Mouse (Mus musculus) layer of hippocampus, adult 8-10 months (tissue): Measurements from ENCODE around the gene Rnf111. TPM values are rescaled to one million over a fixed set of nuclear protein-coding genes. Genes with fewer than 3 reads are reported as not detected.
"Not testable (repeated sequence)": the region's sequence is repeated elsewhere in the genome, so short reads cannot be mapped to it uniquely, and the experiment has no call there.

Experiments used
- DNase-seq, 2 experiments: peaks; one replicate each; pipeline ENCODE4 v3.0.0; 2022; ENCODE audit warnings: low spot score in 2 of 2
- total RNA-seq, 4 experiments: library from RNA; stranded (reverse); gene quantifications; 2 replicates each; pipeline ENCODE4 v1.2.4; 2022

Gene Rnf111
- total RNA-seq, 4 experiments from 2014 or later: 39.2 to 46.8 (median 40.2) TPM

DNA sequence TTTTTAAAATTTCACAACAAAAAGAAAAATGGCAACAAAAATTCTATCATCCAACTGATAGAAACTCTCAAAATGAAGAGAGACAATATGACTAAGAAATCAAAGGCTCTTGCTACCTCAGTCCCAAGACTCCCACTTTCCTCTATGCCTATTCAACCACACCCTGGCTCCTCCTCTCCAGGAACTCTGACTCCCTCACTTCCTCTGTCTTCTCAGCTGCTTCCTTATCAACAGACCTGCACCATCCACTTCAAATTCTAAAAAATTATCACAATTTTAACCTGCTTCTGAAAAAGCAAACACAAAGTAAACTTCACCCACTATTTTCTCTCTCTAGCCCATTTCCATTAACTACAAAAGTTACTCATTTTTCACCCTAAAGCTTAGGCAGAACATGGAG is 6.5 kb downstream of the Rnf111 start:
- no peak for DNase-seq

DNA sequence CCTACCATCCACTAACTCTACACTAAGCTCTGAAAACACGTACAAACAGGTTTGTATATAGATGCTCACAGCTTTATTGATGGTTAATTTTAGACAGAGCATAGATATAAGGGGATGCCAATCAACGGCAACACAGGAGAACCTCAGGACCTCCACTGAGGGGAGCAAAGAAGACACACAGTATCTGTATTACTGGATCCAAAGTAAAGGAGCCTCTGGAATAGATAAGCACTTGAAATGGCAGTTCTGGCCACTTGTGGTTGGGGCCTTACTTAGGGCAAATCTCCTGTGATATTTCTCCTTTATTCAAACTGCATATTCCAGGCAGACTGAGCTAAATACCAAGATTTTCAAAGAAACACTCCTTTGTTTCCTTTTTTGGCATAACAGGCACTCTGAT is 10.5 kb downstream of the Rnf111 start:
- DNase-seq: no peak

DNA sequence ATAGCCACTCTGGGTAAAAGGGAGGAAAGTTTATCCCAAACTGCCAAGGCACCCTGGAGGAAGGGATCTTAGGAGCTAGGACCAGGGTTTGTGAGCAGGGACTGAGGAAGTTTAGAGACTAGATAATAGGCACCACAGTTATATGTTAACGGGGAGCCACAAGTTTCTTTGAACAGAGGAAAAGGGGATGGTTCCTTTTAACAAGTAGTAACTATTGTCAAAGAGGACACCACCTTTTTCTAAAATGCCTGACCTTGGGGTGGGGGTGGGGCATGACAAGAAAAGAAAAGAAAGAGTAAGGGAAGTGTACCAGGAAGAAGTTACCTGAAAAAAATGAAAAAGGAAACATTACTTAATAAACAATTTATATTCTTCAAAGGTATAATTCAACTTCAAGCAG is 12.3 kb downstream of the Rnf111 start:
- DNase-seq: no peak

DNA sequence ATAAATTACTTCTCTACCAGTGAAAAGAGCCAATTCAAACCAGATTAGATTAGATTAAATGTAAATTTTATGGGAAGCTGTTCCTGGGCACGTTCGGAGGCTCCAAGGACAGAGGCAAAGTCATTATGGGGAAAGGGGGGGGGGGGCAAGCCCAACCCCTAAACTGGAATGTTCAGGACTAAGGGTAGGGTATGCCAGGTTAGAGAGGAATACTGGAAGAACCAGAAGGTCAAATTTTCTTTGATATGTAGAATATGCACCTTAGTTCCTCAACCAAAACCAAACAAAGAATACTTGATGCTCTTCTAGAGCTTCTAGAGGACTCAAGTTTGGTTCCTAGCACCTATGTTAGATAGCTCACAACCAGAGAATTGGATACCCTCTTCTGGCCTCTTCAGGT is 16.1 kb downstream of the Rnf111 start:
- no peak for DNase-seq

DNA sequence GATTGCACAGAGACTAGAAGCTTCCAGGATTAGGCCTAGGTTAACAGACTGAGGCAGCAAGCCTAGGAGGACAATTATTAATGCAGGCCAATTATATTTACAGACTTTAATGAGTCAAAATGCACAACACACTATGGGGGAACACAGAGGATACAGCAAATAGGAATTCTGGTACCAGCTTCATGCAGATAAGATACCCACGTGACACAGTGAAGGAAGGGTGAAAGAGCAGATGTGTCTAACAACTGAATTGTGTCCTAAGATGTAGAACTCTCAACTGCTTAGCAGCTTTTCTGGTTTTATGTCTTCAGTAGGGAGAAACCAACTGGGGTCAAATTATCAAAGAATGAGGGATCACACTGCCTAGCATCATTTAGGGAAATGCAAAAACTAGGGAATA is 17.7 kb downstream of the Rnf111 start:
- DNase-seq: no peak

DNA sequence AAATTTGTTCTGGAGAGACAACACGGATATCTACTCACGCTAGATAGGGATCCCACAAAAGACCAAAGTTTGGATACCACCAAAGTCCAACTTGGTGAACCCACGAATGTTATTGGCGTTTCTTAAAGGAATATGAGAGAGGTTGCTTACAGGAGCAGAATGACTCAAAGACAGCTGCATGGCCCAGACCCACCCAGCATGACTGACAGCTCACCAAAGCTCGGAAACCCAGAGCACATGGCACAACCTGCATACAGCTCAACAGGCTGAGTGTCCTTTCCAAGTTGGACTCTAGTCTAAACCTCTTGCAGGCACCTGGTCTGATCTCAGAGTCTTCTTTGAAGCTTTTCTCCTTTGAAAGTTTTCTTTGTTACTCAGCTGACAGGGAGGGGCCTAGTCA is 20.0 kb downstream of the Rnf111 start:
- DNase-seq: no peak

DNA sequence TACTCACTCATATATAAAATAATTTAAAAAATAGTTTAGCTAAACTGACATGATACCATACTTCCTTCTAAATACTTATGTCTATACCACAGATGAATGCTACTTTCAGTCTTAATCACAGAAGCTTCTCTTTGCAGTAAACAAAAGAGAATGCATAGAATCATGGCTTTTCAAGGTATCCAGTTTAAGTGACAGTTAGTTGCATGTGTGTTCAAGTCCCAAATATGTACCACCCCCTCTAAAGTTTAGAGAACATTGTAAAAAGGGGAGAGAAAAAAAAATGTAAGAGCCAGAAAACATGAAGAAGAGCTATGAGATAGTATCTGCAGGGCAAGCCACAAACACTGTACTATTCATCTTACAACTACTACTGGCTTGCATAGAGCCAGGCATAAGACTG is 21.7 kb downstream of the Rnf111 start:
- no peak for DNase-seq

DNA sequence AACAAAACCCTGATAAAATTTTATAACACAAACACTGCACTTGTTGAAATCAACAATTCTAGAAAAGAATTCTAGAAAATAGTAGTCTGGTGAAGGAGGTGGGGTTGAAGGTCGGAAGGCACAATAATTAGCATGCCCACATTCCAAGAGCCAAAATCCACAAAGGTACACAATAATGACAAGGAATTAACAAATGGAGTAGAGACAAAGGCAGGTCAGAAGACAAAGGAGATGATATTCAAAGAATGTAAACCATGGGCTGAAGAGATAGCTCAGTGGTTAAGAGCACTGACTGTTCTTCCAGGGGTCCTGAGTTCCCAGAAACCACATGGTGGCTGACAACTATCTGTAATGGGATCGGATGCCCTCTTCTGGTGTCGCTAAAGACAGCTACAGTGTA is 26.3 kb downstream of the Rnf111 start:
- no peak for DNase-seq

DNA sequence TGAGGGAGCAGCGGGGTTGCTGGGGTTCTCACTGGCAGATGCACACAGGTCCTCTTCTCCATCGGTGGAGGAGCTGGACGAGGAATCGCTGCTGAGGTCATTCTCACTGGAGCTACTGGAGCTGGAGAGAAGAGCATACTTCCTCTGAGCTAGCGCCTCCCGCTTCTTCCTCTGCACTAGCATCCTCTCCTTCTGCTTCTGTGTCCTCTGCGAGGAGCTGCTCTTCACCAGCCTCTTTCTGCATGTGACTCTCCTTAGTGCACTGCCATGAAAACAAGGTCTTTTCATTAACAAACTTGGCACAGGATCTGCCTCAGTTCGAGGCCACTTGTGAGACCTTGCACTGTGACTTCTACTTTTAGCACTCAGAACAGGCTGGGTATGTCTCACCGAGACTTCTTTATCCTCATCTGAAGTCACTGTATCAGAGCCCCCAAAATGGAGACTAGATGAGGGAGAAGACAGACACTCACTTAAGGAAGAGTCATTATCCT is 27.7 kb downstream of the Rnf111 start:
- no peak for DNase-seq

DNA sequence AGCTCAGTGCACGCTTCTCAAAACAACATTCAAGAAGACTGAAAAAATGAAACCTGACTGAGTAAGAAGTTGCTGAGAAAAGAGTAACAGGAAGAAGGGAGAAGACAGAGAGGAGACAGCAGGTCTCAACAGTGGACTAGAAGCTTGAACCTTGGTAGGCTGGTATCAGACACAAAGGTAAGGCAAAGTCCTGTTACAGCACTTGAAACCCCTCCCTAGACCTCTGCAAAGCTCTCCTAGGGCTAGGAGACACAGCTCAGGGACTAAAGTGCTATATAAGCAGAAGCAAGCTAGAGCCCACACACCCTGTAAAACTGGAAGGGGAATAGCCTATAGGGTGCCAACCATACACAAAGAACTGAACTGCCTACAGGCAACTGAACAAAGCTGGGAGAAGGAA is 30.1 kb downstream of the Rnf111 start:
- no peak for DNase-seq

DNA sequence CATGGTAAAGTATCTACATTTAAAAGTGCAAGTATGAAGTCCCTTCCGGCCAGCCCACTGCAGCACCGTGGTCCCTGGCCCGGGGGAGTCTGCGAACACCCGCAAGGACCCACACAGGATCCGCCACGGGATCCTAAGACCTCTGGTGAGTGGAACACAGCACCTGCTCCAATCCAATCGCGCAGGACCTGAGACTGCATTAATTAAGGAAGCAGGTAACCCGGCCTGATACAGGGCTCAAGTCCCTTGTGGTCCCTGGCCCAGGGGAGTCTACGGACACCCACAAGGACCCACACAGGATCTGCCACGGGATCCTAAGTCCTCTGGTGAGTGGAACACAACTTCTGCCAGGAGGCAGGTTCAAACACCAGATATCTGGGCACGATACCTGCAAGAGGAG is 40.4 kb downstream of the Rnf111 start:
- DNase-seq: not testable (repeated sequence)

DNA sequence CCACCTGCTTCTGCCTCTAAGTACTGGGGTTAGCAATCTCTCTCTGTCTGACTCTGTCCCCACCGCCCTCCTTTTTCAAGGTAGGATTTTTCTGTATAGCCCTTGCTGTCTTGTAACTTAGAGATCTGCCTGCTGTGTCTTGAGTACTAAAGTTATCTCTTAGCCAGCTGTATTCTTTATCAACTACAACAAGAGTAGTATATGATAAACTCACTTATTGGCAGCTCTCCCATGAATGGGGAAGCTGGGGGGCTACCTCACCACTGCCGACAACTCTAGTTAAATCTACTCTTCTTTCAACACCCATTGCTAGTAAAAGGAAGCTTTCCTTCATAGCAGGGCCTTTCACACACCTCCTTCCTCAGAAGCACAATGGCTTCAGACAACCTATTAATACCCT is 51.2 kb downstream of the Rnf111 start:
- no peak for DNase-seq

DNA sequence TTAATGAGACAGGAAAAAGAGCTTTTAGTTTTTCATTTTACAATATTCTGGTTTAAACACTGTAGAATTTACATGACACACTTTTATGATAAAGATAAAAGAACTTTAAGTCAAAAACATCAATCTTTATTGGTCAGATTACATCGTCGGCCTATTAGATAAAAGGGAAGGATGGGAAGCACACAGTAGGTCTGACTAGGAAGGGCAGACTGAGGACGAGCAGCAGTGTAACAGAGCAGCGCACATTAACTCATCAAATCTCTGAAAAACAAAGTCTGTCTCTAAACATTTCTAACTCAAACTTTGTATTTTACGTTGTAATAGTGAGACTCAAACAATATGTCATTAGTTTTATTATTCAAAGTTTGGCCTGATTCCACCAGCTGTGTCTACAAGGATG is 54.5 kb downstream of the Rnf111 start:
- DNase-seq: no peak

DNA sequence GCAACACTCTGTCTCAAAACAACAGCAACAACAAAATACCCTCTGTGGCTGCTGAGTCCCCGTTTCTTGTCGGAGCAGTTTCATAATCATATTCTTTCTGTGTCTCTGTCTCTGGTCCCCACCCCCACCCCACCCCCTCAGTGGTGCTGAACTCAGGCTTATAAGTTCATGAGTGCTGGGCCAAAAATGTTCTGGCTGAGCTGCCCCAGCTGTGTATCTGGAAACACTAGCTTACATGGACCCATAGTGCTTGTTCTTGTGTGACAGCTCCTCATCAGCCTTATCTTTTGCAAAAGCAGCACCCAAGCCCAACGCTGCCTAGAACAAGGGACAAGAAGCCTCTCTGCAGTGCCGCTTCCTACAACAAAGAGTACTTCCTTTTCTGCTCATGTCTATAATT is 63.6 kb downstream of the Rnf111 start:
- no peak for DNase-seq

DNA sequence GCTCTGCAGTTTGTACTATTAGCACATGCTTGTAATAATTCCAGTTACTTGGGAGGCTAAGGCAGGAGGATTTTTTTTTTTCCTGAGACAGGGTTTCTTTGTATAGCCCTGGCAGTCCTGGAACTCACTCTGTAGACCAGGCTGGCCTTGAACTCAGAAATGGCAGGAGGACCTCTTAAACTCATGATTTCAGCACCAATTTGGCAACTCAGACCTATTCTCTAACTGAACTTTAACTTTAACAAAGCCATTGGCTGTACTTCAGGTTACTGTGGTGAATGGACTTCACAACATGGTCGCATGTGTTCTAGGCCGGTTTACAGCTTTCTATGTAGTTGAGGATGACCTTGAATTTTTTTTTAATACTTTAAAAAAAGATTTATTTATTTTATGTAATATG is 80.9 kb downstream of the Rnf111 start:
- DNase-seq: no peak

DNA sequence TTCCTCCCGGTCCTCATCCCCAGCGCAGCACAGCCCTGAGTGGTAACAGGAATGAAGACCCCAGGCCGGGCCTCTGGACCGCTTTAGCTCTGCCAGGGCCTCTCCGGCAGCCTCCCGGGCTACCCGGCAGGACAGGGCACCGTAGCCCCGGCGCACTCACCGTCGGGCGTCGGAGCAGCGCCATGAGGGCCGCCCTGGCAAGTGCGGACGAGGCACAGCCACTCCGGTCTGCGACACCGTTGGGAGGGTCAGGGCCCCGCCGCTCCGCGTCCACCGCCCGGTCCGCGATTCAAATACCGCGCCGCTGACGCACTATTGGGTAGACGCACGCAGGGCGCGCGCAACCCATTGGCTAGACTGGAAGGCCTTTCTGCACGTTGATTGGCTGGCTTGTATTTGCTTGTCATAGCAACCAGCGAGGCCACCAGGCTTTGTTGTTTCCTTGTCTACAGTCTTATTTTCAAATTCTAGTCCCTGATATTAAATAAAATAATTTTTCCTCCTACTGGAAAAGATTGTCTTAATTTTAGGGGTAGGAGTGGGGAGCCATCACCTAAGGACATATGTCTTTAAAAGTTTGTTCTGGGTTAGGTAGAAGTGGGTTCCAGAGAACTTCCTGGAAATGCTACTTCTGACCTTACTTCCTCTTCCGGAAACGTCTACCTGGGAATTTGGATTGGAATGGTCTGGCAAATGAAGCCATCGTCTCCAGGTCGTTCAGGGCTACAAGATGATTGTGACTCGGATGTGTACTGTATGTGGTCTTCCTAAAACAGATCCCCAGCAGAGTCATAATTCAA is 82.1 kb downstream of the Rnf111 start, which contains the start of gene Ccnb2:
Ccnb2 (minus strand) TSS at position 291 of the 800 bp plus-strand sequence.
- DNase-seq: peak; percentile 81 to 83

DNA sequence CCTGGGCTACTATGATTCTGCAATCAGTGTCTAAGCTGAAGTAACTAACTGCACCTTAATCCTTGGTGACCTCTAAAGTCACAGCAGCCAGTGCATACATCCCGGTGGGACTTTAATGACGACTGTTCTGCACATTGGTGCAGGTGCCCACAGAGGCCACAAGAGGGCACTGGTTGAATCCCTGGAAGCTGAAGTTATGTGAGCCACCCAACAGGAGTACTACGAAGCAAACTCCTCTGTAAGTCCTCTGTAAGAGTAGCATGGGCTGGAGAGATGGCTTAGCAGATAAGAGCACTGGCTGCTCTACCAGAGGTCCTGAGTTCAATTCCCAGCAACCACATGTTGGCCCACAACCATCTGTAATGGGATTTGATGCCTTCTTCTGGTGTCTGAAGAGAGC is 87.1 kb downstream of the Rnf111 start:
- no peak for DNase-seq

DNA sequence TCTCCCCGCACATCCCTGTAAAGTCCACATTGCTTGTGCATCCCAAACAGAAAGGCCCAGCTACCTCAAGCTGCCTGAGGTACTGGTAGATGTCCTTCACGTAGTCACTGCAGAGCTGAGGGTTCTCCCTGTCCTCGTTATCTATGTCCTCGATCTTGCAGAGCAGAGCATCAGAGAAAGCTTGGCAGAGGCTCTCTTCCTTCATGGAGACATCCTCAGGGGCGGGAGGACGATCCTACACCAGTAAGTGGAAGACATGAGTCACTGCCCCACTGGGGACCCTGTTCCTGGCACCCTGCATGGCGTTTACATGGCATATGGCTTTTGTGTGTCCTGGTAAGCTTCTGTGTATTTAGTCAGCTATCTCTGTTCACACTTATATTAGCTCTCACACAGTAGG is 90.5 kb downstream of the Rnf111 start:
- DNase-seq: no peak

DNA sequence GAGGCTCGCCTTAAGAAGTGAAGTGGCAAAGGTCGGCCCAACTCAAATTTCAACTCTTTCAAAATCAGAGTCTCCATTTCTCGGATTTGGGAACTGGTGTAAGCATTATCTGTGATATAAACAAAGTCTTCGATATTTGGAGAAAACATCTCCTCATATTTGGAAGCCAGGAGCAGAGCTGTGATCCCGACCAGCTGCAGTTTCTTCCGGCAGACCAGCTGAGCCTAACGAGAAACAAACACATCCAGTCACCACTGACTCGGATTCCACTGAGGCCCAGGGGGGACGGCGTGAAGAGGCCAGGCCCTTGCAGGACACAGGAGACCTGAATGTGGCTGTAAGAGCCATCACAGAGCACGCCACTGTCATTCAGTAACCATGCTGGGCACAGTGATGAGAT is 92.9 kb downstream of the Rnf111 start:
- DNase-seq: no peak

DNA sequence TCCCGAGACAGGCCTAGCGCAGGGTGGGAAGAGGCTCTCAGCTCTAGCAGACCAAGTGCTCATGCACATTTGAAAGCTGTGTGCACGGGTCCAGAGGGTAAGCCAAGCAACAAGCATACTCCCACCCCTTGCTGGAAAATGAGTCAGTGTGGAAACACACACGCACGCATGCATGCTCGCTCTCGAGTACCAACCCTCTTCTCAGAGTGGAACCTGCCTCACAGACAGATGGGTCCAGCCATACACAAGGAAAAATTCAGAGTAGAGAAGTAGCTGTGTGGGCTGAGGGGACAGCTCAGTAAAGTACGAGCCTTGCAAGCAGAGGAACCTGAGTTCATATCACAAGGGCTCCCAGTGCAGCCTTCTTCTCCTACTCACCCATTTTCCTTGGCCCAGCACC is 93.8 kb downstream of the Rnf111 start:
- no peak for DNase-seq

DNA sequence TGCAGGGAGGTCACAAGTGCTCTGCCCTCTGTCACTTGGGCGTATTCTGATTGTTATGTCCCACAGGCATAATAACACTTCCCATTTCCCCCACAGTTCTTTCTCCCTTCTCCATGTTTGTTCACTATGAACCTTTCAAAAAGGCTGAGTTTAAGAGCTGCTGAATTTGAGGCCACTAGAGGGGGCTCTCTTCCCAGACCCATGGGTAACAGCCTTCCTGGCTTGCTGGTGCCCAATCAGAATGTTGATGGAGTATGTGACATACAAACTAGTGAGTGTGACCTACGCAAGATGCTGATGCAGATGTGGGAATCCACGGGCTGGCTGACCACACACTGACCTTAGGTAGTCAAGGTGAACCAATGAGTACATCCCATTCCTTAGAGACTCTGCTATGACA is 94.7 kb downstream of the Rnf111 start:
- DNase-seq: no peak

DNA sequence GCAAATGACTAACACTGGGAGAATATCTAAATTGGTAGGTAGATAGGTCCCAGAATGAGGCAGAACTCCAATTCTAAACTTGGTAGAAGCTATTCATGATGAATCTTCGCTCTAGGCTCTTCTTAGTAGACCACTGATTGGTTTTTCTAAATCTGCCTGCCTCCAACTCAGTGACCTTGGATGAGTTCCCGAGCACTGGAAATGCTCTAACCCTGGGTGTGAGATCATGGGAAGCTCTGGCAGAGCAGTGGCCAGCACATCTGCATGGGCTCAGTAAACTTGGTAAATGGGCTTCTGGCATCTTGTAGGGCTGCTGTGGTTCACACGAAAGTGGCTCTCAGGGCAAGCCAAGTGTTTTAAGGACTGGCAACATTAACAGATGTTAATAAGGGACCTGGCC is 96.9 kb downstream of the Rnf111 start:
- no peak for DNase-seq

DNA sequence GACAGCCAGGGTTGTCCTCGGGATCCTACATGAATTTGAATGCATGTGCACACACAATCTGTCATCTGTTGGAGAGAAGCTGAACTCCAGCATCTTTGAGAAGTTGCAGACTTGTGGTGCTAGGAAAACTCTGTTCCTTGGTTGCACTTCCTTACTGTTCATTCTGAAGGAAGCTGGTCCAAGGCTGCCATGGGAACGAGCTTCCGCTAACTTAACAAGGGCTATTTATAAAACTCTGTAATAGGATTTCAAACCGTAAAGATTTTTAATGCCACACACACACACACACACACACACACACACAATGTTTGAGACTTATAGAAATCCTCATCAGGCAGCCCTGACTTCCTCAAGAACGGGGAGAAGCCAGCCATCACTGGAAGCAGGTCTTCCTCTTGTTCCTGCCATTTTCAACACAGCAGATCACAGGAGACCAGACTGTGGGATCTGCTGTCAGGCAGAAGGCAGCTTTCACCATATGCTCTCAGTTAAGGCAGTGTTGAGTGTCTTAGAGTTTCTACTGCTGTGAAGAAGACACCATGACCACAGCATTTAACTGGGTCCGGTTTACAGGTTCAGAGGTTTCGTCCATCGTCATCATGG is 101.5 kb downstream of the Rnf111 start:
- DNase-seq: peak; percentile 22 to 25
